Mouse (Mus musculus): ENCODE results near the gene Espn. TPM values are rescaled to one million over a fixed set of nuclear protein-coding genes. Genes with fewer than 3 reads are reported as not detected.

Gene Espn
- polyA plus RNA-seq, 1 experiment from 2014 or later: 13.8 TPM

- no peak overlapping the region for H3K9ac ChIP-seq (ENCODE audit: low read length)
- WGBS: 30% methylated on average over 56 of the region's 56 CpGs
- no peak for TF ChIP-seq EP300 (optimal IDR thresholded peaks at IDR 0.05)
- no peak for TF ChIP-seq CTCF (IDR thresholded peaks at IDR 0.05; ENCODE audit: low read depth)
Measured at GRCm38 (mm10) chr4:152125161-152126025, 26.8 kb downstream of the Espn start.

GRCm38 (mm10) chr4:152124361-152124961, 27.7 kb downstream of the Espn start:
- WGBS: 46% methylated on average over 13 of the region's 13 CpGs
- Histone ChIP-seq H3K9me3 (ENCODE audit: control insufficient read depth, low read length) (no peaks in the 10 kb centered on the region), H3K4me3 (ENCODE audit: low read depth, low read length) (no peak overlapping the region), H3K27ac (replicated peaks) (no peak overlapping the region), H3K27me3 (ENCODE audit: control insufficient read depth, insufficient read depth, low read length) (peaks cover 13% of the 10 kb centered on the region), H3K4me2 (replicated peaks; ENCODE audit: low read depth) (no peak overlapping the region), H3K4me1 (replicated peaks; ENCODE audit: control insufficient read depth, insufficient read depth) (no peaks in the 10 kb centered on the region; the same call in 1 of the 2 replicates), H3K36me3 (ENCODE audit: control insufficient read depth, insufficient read depth, low read length) (no peaks in the 10 kb centered on the region), H3K9ac (ENCODE audit: low read length) (no peak overlapping the region)
- TF ChIP-seq EP300 (optimal IDR thresholded peaks at IDR 0.05) (no peak), CTCF (IDR thresholded peaks at IDR 0.05; ENCODE audit: low read depth) (no peak)
- ATAC-seq (ENCODE audit: low FRiP score, low TSS enrichment) (no peak), DNase-seq (ENCODE audit: low spot score) (no peak)

More at GRCm38 (mm10) chr4:152125161-152126025, 26.8 kb downstream of the Espn start:
- no peak for ATAC-seq (ENCODE audit: low FRiP score, low TSS enrichment)
- Histone ChIP-seq H3K27me3 (ENCODE audit: control insufficient read depth, insufficient read depth, low read length) (peaks cover 12% of the 10 kb centered on the region), H3K9me3 (ENCODE audit: control insufficient read depth, low read length) (no peaks in the 10 kb centered on the region), H3K27ac (replicated peaks) (no peak overlapping the region), H3K4me2 (replicated peaks; ENCODE audit: low read depth) (peak overlapping the region; percentile 26; the same call in 1 of the 2 replicates), H3K4me1 (replicated peaks; ENCODE audit: control insufficient read depth, insufficient read depth) (no peaks in the 10 kb centered on the region; the same call in 1 of the 2 replicates), H3K4me3 (ENCODE audit: low read depth, low read length) (peak overlapping the region; percentile 17), H3K36me3 (ENCODE audit: control insufficient read depth, insufficient read depth, low read length) (no peaks in the 10 kb centered on the region)
- DNase-seq (ENCODE audit: low spot score): no peak

- no peak overlapping the region for H3K27ac ChIP-seq (replicated peaks)
- H3K9me3 ChIP-seq (ENCODE audit: control insufficient read depth, low read length): no peaks in the 10 kb centered on the region
- H3K36me3 ChIP-seq (ENCODE audit: control insufficient read depth, insufficient read depth, low read length): no peaks in the 10 kb centered on the region
- H3K4me1 ChIP-seq (replicated peaks; ENCODE audit: control insufficient read depth, insufficient read depth): peaks cover 2% of the 10 kb centered on the region
- ATAC-seq (ENCODE audit: low FRiP score, low TSS enrichment) (no peak), DNase-seq (ENCODE audit: low spot score) (no peak)
- WGBS: 5% methylated on average over 12 of the region's 12 CpGs
- H3K27me3 ChIP-seq (ENCODE audit: control insufficient read depth, insufficient read depth, low read length): peaks cover 10% of the 10 kb centered on the region; the same call in 1 of the 2 replicates
- H3K9ac ChIP-seq (ENCODE audit: low read length): 0 out of 2 replicates have a peak overlapping the region, but pooled peaks have one; percentile 18
- H3K4me3 ChIP-seq (ENCODE audit: low read depth, low read length): peak overlapping the region; percentile 21; the same call in 1 of the 2 replicates
- peak overlapping the region; percentile 31; the same call in 1 of the 2 replicates for H3K4me2 ChIP-seq (replicated peaks; ENCODE audit: low read depth)
- TF ChIP-seq EP300 (optimal IDR thresholded peaks at IDR 0.05) (no peak), CTCF (IDR thresholded peaks at IDR 0.05; ENCODE audit: low read depth) (no peak)
Measured at GRCm38 (mm10) chr4:152121183-152121505, 31.0 kb downstream of the Espn start.

- no peak for DNase-seq (ENCODE audit: low spot score)
- TF ChIP-seq CTCF (IDR thresholded peaks at IDR 0.05; ENCODE audit: low read depth) (no peak), EP300 (optimal IDR thresholded peaks at IDR 0.05) (no peak)
- Histone ChIP-seq H3K4me3 (ENCODE audit: low read depth, low read length) (peak overlapping the region; percentile 21), H3K27ac (replicated peaks) (no peak overlapping the region), H3K9me3 (ENCODE audit: control insufficient read depth, low read length) (no peaks in the 10 kb centered on the region), H3K4me2 (replicated peaks; ENCODE audit: low read depth) (peak overlapping the region; percentile 31), H3K9ac (ENCODE audit: low read length) (peak overlapping the region; percentile 18; the same call in 1 of the 2 replicates), H3K27me3 (ENCODE audit: control insufficient read depth, insufficient read depth, low read length) (peaks cover 10% of the 10 kb centered on the region; the same call in 1 of the 2 replicates), H3K36me3 (ENCODE audit: control insufficient read depth, insufficient read depth, low read length) (no peaks in the 10 kb centered on the region), H3K4me1 (replicated peaks; ENCODE audit: control insufficient read depth, insufficient read depth) (peaks cover 2% of the 10 kb centered on the region; the same call in 1 of the 2 replicates)
- WGBS: 7% methylated on average over 30 of the region's 31 CpGs
- ATAC-seq (ENCODE audit: low FRiP score, low TSS enrichment): no peak
Measured at GRCm38 (mm10) chr4:152120311-152121182, 31.6 kb downstream of the Espn start.

Data from stomach, postnatal 0 days (tissue).